22 mouse cellular contexts compared by ENCODE assay signal in genomic region chr1:132535541-132535940, GRCm38 (mm10). TPM values are rescaled to one million over a fixed set of nuclear protein-coding genes. Genes with fewer than 3 reads are reported as not detected.
DNase-seq lines count a peak whose midpoint lies in the region; ATAC-seq and TF ChIP-seq lines count a peak whose summit lies in the region.
"Had no signal": no experiment of that assay in that cellular context is flagged by ENCODE, and none has a peak within 500 bp of the region (broad histone marks: within the 10 kb centered on the region; RNA-seq: fewer than 3 reads in every experiment).

No protein-coding gene starts in this region.

- H3K9me3 ChIP-seq in midbrain, embryonic 13.5 days = no peaks in the 10 kb centered on the region
- no peaks in the 10 kb centered on the region for H3K9me3 ChIP-seq in midbrain, embryonic 14.5 days (ENCODE audit: control insufficient read depth, low read length)
- H3K9me3 ChIP-seq: embryonic facial prominence, embryonic 10.5 days; embryonic facial prominence, embryonic 12.5 days; forebrain, embryonic 13.5 days; forebrain, embryonic 15.5 days; G1E had no signal

- ATAC-seq in midbrain, embryonic 13.5 days = no peak
- ATAC-seq in midbrain, embryonic 14.5 days (ENCODE audit: low FRiP score, low TSS enrichment) = no peak
- ATAC-seq: activated CD4-positive, CD25-positive, alpha-beta regulatory T cell, adult 4 months; CD4-positive, CD25-positive, alpha-beta regulatory T cell, adult 4 months; forebrain, embryonic 13.5 days; forebrain, embryonic 15.5 days; forebrain, postnatal 0 days; Patski had no signal

- H3K4me3 ChIP-seq in cerebellum, adult 2 months (replicated peaks; ENCODE audit: insufficient read depth, low read depth, low read length) = no peak overlapping the region
- no peak overlapping the region for H3K4me3 ChIP-seq in midbrain, embryonic 13.5 days (replicated peaks)
- no peak overlapping the region for H3K4me3 ChIP-seq in midbrain, embryonic 14.5 days (replicated peaks; ENCODE audit: low read depth, low read length)
- H3K4me3 ChIP-seq: embryonic facial prominence, embryonic 10.5 days; embryonic facial prominence, embryonic 12.5 days; forebrain, embryonic 13.5 days; forebrain, embryonic 15.5 days had no signal

- TF ChIP-seq CTCF in cerebellum, adult 2 months (IDR thresholded peaks at IDR 0.05; ENCODE audit: borderline replicate concordance, insufficient read depth, low read depth, low read length) = no peak

- no peaks in the 10 kb centered on the region for H3K27me3 ChIP-seq in cerebellum, adult 2 months (ENCODE audit: control insufficient read depth, insufficient read depth, low read length)
- H3K27me3 ChIP-seq in midbrain, embryonic 13.5 days = no peaks in the 10 kb centered on the region
- no peaks in the 10 kb centered on the region for H3K27me3 ChIP-seq in midbrain, embryonic 14.5 days (ENCODE audit: control insufficient read depth, insufficient read depth, low read length)
- H3K27me3 ChIP-seq: forebrain, embryonic 13.5 days; forebrain, embryonic 15.5 days had no signal

- no peak overlapping the region for H3K9ac ChIP-seq in midbrain, embryonic 13.5 days (replicated peaks)
- no peak overlapping the region for H3K9ac ChIP-seq in midbrain, embryonic 14.5 days (replicated peaks; ENCODE audit: low read length)
- H3K9ac ChIP-seq: embryonic facial prominence, embryonic 12.5 days; forebrain, embryonic 13.5 days; forebrain, embryonic 15.5 days; forebrain, postnatal 0 days had no signal

- no peak for TF ChIP-seq POLR2A in cerebellum, adult 2 months (IDR thresholded peaks at IDR 0.05; ENCODE audit: borderline replicate concordance, insufficient read depth, low read length)

- peaks cover 77% of the 10 kb centered on the region for H3K4me1 ChIP-seq in cerebellum, adult 2 months (ENCODE audit: control insufficient read depth, insufficient read depth, low read length)
- H3K4me1 ChIP-seq in midbrain, embryonic 13.5 days (replicated peaks) = peaks cover 82% of the 10 kb centered on the region
- peaks cover 63% of the 10 kb centered on the region for H3K4me1 ChIP-seq in midbrain, embryonic 14.5 days (ENCODE audit: control insufficient read depth, insufficient read depth, low read length)

- DNase-seq in cerebellum, adult 2 months = peak; percentile 35 to 40
- DNase-seq in cerebellum, adult 18-20 months = no peak
- peak; percentile 67 for DNase-seq in cerebellum, adult 9-11 months
- no peak for DNase-seq in cerebellum, adult 9-10 months
- DNase-seq in cerebellum, postnatal 25 days = peak; percentile 36 to 44
- DNase-seq in cerebellum, postnatal 4 days (ENCODE audit: low spot score in 2 of 2) = no peak
- DNase-seq in midbrain, embryonic 14.5 days = no peak
- DNase-seq: adrenal gland, adult 8-10 months; adrenal gland, postnatal 14 days; adrenal gland, postnatal 36 days; B cell, adult 2 months; cerebellum, adult 11 months; forebrain, postnatal 0 days had no signal

- no peak overlapping the region for H3K4me2 ChIP-seq in midbrain, embryonic 13.5 days (replicated peaks)
- H3K4me2 ChIP-seq in midbrain, embryonic 14.5 days (ENCODE audit: low read length) = no peak overlapping the region
- H3K4me2 ChIP-seq: embryonic facial prominence, embryonic 12.5 days; forebrain, embryonic 13.5 days; forebrain, embryonic 15.5 days had no signal

- H3K27ac ChIP-seq in cerebellum, adult 2 months (ENCODE audit: insufficient read depth, low read length) = peak overlapping the region; percentile 18
- peak overlapping the region; percentile 61; the same call in 1 of the 2 replicates for H3K27ac ChIP-seq in midbrain, embryonic 13.5 days
- no peak overlapping the region for H3K27ac ChIP-seq in midbrain, embryonic 14.5 days (replicated peaks; ENCODE audit: low read depth, low read length)
- H3K27ac ChIP-seq: embryonic facial prominence, embryonic 10.5 days; embryonic facial prominence, embryonic 12.5 days; forebrain, embryonic 13.5 days; forebrain, embryonic 15.5 days had no signal

- H3K36me3 ChIP-seq in midbrain, embryonic 13.5 days = 0 out of 2 replicates have a peak, but pooled peaks cover 9% of the 10 kb centered on the region
- H3K36me3 ChIP-seq in midbrain, embryonic 14.5 days (ENCODE audit: control insufficient read depth, insufficient read depth, low read length) = peaks cover 9% of the 10 kb centered on the region; the same call in 1 of the 2 replicates
- H3K36me3 ChIP-seq: embryonic facial prominence, embryonic 10.5 days; embryonic facial prominence, embryonic 12.5 days; forebrain, embryonic 15.5 days; G1E had no signal

- 27% methylated on average over 4 of the region's 4 CpGs for WGBS in cerebellum, adult 2 months
- WGBS in midbrain, embryonic 13.5 days = 89% methylated on average over 4 of the region's 4 CpGs
- 92% methylated on average over 4 of the region's 4 CpGs for WGBS in midbrain, embryonic 14.5 days

RNA-seq across cellular contexts. Expression of gene Cntn2, which starts 7.5 kb away (rescaled TPM):
- 165 and 168 TPM in 2 replicates for polyA plus RNA-seq in cerebellum, adult 2 months (2012; rRNA removed)
- 63.2 and 90.2 TPM in 2 replicates for polyA plus RNA-seq in midbrain, embryonic 13.5 days (2015; fragmentation: Nextera tagmentation; extraction: Ambion mirVana)
- polyA plus RNA-seq in midbrain, embryonic 14.5 days (2014; fragmentation: Nextera tagmentation; extraction: Ambion mirVana) = 36.9 and 65.3 TPM in 2 replicates
- polyA plus RNA-seq: activated CD4-positive, CD25-positive, alpha-beta regulatory T cell, adult 4 months; CD4-positive, CD25-positive, alpha-beta regulatory T cell, adult 4 months; G1E had no signal

RNA-seq across cellular contexts. Expression of gene Tmem81, which starts 29.5 kb away (rescaled TPM):
- polyA plus RNA-seq in cerebellum, adult 2 months (2012; rRNA removed) = 5.3 and 6.1 TPM in 2 replicates
- 1.3 TPM in 2 replicates for polyA plus RNA-seq in midbrain, embryonic 13.5 days (2015; fragmentation: Nextera tagmentation; extraction: Ambion mirVana)
- polyA plus RNA-seq in midbrain, embryonic 14.5 days (2014; fragmentation: Nextera tagmentation; extraction: Ambion mirVana) = 1.1 and 1.3 TPM in 2 replicates

RNA-seq across cellular contexts. Expression of gene Rbbp5, which starts 58.4 kb away (rescaled TPM):
- 68.1 and 72.4 TPM in 2 replicates for polyA plus RNA-seq in cerebellum, adult 2 months (2012; rRNA removed)
- polyA plus RNA-seq in midbrain, embryonic 13.5 days (2015; fragmentation: Nextera tagmentation; extraction: Ambion mirVana) = 52.9 and 55.1 TPM in 2 replicates
- polyA plus RNA-seq in midbrain, embryonic 14.5 days (2014; fragmentation: Nextera tagmentation; extraction: Ambion mirVana) = 38.2 and 48.6 TPM in 2 replicates

Comparison
In these comparisons a context has a peak if more than half of its experiments do, and no peak if none do; other contexts are left out.
1. DNase-seq: peak in cerebellum, adult 2 months (2 of 2), cerebellum, adult 9-11 months (single experiment) and cerebellum, postnatal 25 days (2 of 2); none in cerebellum, adult 18-20 months (0 of 2), cerebellum, adult 9-10 months (single experiment), cerebellum, postnatal 4 days (0 of 2) and midbrain, embryonic 14.5 days (single experiment).